Mouse (Mus musculus): ENCODE results near the gene Pcmt1. TPM values are rescaled to one million over a fixed set of nuclear protein-coding genes. Genes with fewer than 3 reads are reported as not detected.

Pcmt1 gene
- total RNA-seq, 2 experiments from 2014 or later: 183 to 205 TPM

- no peak for TF ChIP-seq CTCF (IDR thresholded peaks at IDR 0.05)
- Histone ChIP-seq H3K4me3 (no peak overlapping the region), H3K27ac (no peak overlapping the region)
- DNase-seq (ENCODE audit: extremely low spot score in 1 of 2, low spot score in 2 of 2): no peak
- intact Hi-C loops (cut with DNase I): no loop called here
Measured at GRCm38 (mm10) chr10:7608611-7609010, 72.3 kb downstream of the Pcmt1 start.

- DNase-seq (ENCODE audit: extremely low spot score in 1 of 2, low spot score in 2 of 2): no peak
- TF ChIP-seq CTCF (IDR thresholded peaks at IDR 0.05): no peak
- Histone ChIP-seq H3K27ac (no peak overlapping the region), H3K4me3 (no peak overlapping the region)
- intact Hi-C loops (cut with DNase I): no loop called here
Measured at GRCm38 (mm10) chr10:7606437-7606836, 74.5 kb downstream of the Pcmt1 start.

- Histone ChIP-seq H3K27ac (no peak overlapping the region), H3K4me3 (no peak overlapping the region)
- no peak for TF ChIP-seq CTCF (IDR thresholded peaks at IDR 0.05)
- intact Hi-C loops (cut with DNase I): no loop called here
- DNase-seq (ENCODE audit: extremely low spot score in 1 of 2, low spot score in 2 of 2): no peak
Measured at GRCm38 (mm10) chr10:7605168-7605567, 75.8 kb downstream of the Pcmt1 start.

- DNase-seq (ENCODE audit: extremely low spot score in 1 of 2, low spot score in 2 of 2): peak; percentile 63 to 78
- Histone ChIP-seq H3K27ac (no peak overlapping the region), H3K4me3 (no peak overlapping the region)
- TF ChIP-seq CTCF (IDR thresholded peaks at IDR 0.05): peak; percentile 94
- intact Hi-C loops (cut with DNase I): loop anchor here (2.0 to 5.0 kb wide), 2 partner anchors 128 to 268 kb away; partner anchors contain the start of gene Ulbp1
Measured at GRCm38 (mm10) chr10:7600647-7601046, 80.3 kb downstream of the Pcmt1 start.

GRCm38 (mm10) chr10:7598177-7598576, 82.8 kb downstream of the Pcmt1 start:
- intact Hi-C loops (cut with DNase I): no loop called here
- no peak for TF ChIP-seq CTCF (IDR thresholded peaks at IDR 0.05)
- H3K27ac ChIP-seq: no peak overlapping the region
- H3K4me3 ChIP-seq: no peak overlapping the region
- DNase-seq (ENCODE audit: extremely low spot score in 1 of 2, low spot score in 2 of 2): no peak

- Histone ChIP-seq H3K27ac (no peak overlapping the region), H3K4me3 (no peak overlapping the region)
- no peak for DNase-seq (ENCODE audit: extremely low spot score in 1 of 2, low spot score in 2 of 2)
- no peak for TF ChIP-seq CTCF (IDR thresholded peaks at IDR 0.05)
- intact Hi-C loops (cut with DNase I): no loop called here
Measured at GRCm38 (mm10) chr10:7596251-7596650, 84.7 kb downstream of the Pcmt1 start.

GRCm38 (mm10) chr10:7594797-7595196, 86.1 kb downstream of the Pcmt1 start:
- H3K27ac ChIP-seq: no peak overlapping the region
- intact Hi-C loops (cut with DNase I): no loop called here
- no peak for DNase-seq (ENCODE audit: extremely low spot score in 1 of 2, low spot score in 2 of 2)
- H3K4me3 ChIP-seq: no peak overlapping the region
- no peak for TF ChIP-seq CTCF (IDR thresholded peaks at IDR 0.05)

- no peak for TF ChIP-seq CTCF (IDR thresholded peaks at IDR 0.05)
- intact Hi-C loops (cut with DNase I): no loop called here
- H3K27ac ChIP-seq: no peak overlapping the region
- no peak for DNase-seq (ENCODE audit: extremely low spot score in 1 of 2, low spot score in 2 of 2)
- peak overlapping the region; percentile 96 for H3K4me3 ChIP-seq
Measured at GRCm38 (mm10) chr10:7590792-7591191, 90.1 kb downstream of the Pcmt1 start.

GRCm38 (mm10) chr10:7590234-7590689, 90.7 kb downstream of the Pcmt1 start:
- Histone ChIP-seq H3K27ac (peak overlapping the region; percentile 87), H3K4me3 (peak overlapping the region; percentile 96)
- DNase-seq (ENCODE audit: extremely low spot score in 1 of 2, low spot score in 2 of 2): peak in 1 of 2 experiments; percentile 57
- intact Hi-C loops (cut with DNase I): no loop called here
- no peak for TF ChIP-seq CTCF (IDR thresholded peaks at IDR 0.05)

- Histone ChIP-seq H3K4me3 (peak within 1 kb of the TSS; percentile 96), H3K27ac (peak within 1 kb of the TSS; percentile 87)
- TF ChIP-seq CTCF (IDR thresholded peaks at IDR 0.05): no peak; the same call in 1 of the 2 replicates
- intact Hi-C loops (cut with DNase I): no loop called here
- peak; percentile 89 to 91 for DNase-seq (ENCODE audit: extremely low spot score in 1 of 2, low spot score in 2 of 2)
Measured at GRCm38 (mm10) chr10:7589592-7590233, 91.2 kb downstream of the Pcmt1 start, which contains the start of gene Lrp11. Lrp11 (plus strand) TSS chr10:7589800.

GRCm38 (mm10) chr10:7586771-7587170, 94.2 kb downstream of the Pcmt1 start:
- intact Hi-C loops (cut with DNase I): no loop called here
- no peak overlapping the region for H3K27ac ChIP-seq
- TF ChIP-seq CTCF (IDR thresholded peaks at IDR 0.05): no peak
- no peak overlapping the region for H3K4me3 ChIP-seq
- no peak for DNase-seq (ENCODE audit: extremely low spot score in 1 of 2, low spot score in 2 of 2)

- DNase-seq (ENCODE audit: extremely low spot score in 1 of 2, low spot score in 2 of 2): no peak
- Histone ChIP-seq H3K4me3 (no peak overlapping the region), H3K27ac (no peak overlapping the region)
- intact Hi-C loops (cut with DNase I): no loop called here
- no peak for TF ChIP-seq CTCF (IDR thresholded peaks at IDR 0.05)
Measured at GRCm38 (mm10) chr10:7582891-7583557, 97.9 kb downstream of the Pcmt1 start.
